Mouse (Mus musculus): ENCODE measurements around the gene Hdgf. TPM values are rescaled to one million over a fixed set of nuclear protein-coding genes. Genes with fewer than 3 reads are reported as not detected.

Gene Hdgf
- polyA plus RNA-seq, 1 experiment from 2014 or later, result 305 TPM

DNA sequence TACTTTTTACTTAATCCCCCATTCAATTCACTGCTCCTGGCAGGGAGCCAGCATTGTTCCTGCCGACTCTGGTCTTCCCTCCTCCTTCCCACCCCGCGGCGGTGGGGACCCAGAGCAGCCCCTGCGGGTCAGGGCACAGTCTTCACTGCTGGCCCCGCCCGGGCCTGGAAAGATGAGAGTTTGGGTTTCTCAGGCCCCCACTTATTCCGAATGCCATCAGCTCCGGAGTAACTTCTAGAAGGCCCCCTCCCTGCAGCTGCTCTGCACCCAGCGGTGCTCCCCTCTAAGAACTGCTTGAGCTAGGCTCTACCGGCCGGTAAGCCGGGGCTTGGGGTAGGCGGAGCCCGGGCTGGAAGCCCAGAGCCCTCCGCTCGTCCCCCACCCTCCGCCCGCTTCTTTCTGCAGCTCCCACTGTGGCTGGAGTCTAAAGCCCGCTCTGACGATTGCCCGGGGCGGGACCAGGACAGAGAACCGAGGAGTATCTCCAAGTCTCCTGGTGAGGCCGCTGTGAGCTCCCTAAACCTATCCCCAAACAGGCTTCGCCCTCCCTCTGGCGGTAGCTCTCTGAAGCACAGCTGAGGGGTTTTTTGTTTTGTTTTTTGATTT lies 54.6 kb downstream of the Hdgf start:
- no peaks in the 10 kb centered on the region for H3K9me3 ChIP-seq (ENCODE audit: control insufficient read depth, low read length)
- peak overlapping the region; percentile 29 for H3K4me3 ChIP-seq (ENCODE audit: low read depth, low read length)
- peak overlapping the region; percentile 52 for H3K9ac ChIP-seq (ENCODE audit: low read length)
- no peaks in the 10 kb centered on the region for H3K27me3 ChIP-seq (ENCODE audit: control insufficient read depth, insufficient read depth, low read length)
- H3K4me2 ChIP-seq (ENCODE audit: low read depth, severe bottlenecking), result peak overlapping the region; percentile 62
- peak overlapping the region; percentile 86 for H3K27ac ChIP-seq (replicated peaks; ENCODE audit: low read depth, low read length)
- no peaks in the 10 kb centered on the region for H3K36me3 ChIP-seq (ENCODE audit: control insufficient read depth, insufficient read depth, low read length)
- DNase-seq (ENCODE audit: low spot score) (peak; percentile 96), ATAC-seq (ENCODE audit: insufficient number of reproducible peaks, low FRiP score, low TSS enrichment, low read depth) (peak; percentile 94)
- WGBS, result under 1% methylated on average over 27 of the region's 27 CpGs
- H3K4me1 ChIP-seq (ENCODE audit: control insufficient read depth, insufficient read depth, low read length), result peaks cover 24% of the 10 kb centered on the region

Other genes with a start within 250 kb of the Hdgf start
- gene Lrrc71, start 157.7 kb upstream of the Hdgf start, polyA plus RNA-seq (2014; fragmentation: Nextera tagmentation; extraction: Ambion mirVana), result 0.26 and 0.43 TPM in 2 replicates
- gene Ntrk1, start 111.2 kb upstream of the Hdgf start, polyA plus RNA-seq (2014; fragmentation: Nextera tagmentation; extraction: Ambion mirVana), result 0.21 and 0.44 TPM in 2 replicates
- gene Insrr, start 109.4 kb upstream of the Hdgf start, polyA plus RNA-seq (2014; fragmentation: Nextera tagmentation; extraction: Ambion mirVana), result 0.12 and 0.26 TPM in 2 replicates
- 9.4 and 11.3 TPM in 2 replicates for gene Pear1, start 82.0 kb upstream of the Hdgf start, polyA plus RNA-seq (2014; fragmentation: Nextera tagmentation; extraction: Ambion mirVana)
- gene Sh2d2a, start 59.6 kb upstream of the Hdgf start, polyA plus RNA-seq (2014; fragmentation: Nextera tagmentation; extraction: Ambion mirVana), result not detected in 2 replicates
- gene Prcc, start 20.7 kb upstream of the Hdgf start, polyA plus RNA-seq (2014; fragmentation: Nextera tagmentation; extraction: Ambion mirVana), result 24.1 and 24.4 TPM in 2 replicates
- gene Mrpl24, start 13.2 kb downstream of the Hdgf start, polyA plus RNA-seq (2014; fragmentation: Nextera tagmentation; extraction: Ambion mirVana), result 76.2 and 76.8 TPM in 2 replicates
- gene Isg20l2, start 24.0 kb downstream of the Hdgf start, polyA plus RNA-seq (2014; fragmentation: Nextera tagmentation; extraction: Ambion mirVana), result 51.7 and 67.0 TPM in 2 replicates
- 17.2 and 19.5 TPM in 2 replicates for gene Rrnad1, start 24.4 kb downstream of the Hdgf start, polyA plus RNA-seq (2014; fragmentation: Nextera tagmentation; extraction: Ambion mirVana)
- gene Crabp2, start 42.3 kb downstream of the Hdgf start, polyA plus RNA-seq (2014; fragmentation: Nextera tagmentation; extraction: Ambion mirVana), result 796 and 836 TPM in 2 replicates
- 7.9 and 8.8 TPM in 2 replicates for gene Nes, start 64.8 kb downstream of the Hdgf start, polyA plus RNA-seq (2014; fragmentation: Nextera tagmentation; extraction: Ambion mirVana)
- gene Bcan, start 93.9 kb downstream of the Hdgf start, polyA plus RNA-seq (2014; fragmentation: Nextera tagmentation; extraction: Ambion mirVana), result not detected in 2 replicates
- 0.44 TPM in 1 of 2 replicates, not detected in the other for gene Hapln2, start 121.3 kb downstream of the Hdgf start, polyA plus RNA-seq (2014; fragmentation: Nextera tagmentation; extraction: Ambion mirVana)
- 36.9 and 44.1 TPM in 2 replicates for gene Gpatch4, start 136.8 kb downstream of the Hdgf start, polyA plus RNA-seq (2014; fragmentation: Nextera tagmentation; extraction: Ambion mirVana)
- 171 and 172 TPM in 2 replicates for gene Naxe, start 152.2 kb downstream of the Hdgf start, polyA plus RNA-seq (2014; fragmentation: Nextera tagmentation; extraction: Ambion mirVana)
- not detected in 2 replicates for gene Ttc24, start 172.0 kb downstream of the Hdgf start, polyA plus RNA-seq (2014; fragmentation: Nextera tagmentation; extraction: Ambion mirVana)
- gene Iqgap3, start 175.7 kb downstream of the Hdgf start, polyA plus RNA-seq (2014; fragmentation: Nextera tagmentation; extraction: Ambion mirVana), result 16.0 and 19.6 TPM in 2 replicates
- 12.6 and 14.3 TPM in 2 replicates for gene Mef2d, start 236.1 kb downstream of the Hdgf start, polyA plus RNA-seq (2014; fragmentation: Nextera tagmentation; extraction: Ambion mirVana)

Data from limb, embryonic 11.5 days (tissue).